Mouse (Mus musculus): ENCODE data around the gene Natd1.

DNA sequence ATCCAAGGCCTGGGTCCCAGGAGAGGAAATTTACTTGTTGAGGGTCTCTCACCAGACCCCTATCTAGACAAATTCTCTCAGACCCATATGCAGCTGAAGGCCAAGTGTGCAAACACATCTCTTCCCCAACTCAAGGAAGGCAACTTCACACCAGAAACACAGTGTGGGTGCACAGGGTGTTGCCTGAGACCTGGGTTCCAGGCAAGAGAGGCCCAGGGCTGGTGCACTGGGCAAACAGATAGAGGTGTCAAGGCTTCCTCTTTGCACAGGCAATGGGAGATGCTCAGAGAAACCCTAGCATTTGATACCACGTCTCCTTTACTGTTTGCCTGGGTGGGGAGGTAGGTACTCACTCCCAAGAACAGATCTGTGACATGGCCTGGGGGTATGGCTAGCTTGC lies 10.4 kb upstream of the Natd1 start:
- TF ChIP-seq CTCF (conservative IDR thresholded peaks at IDR 0.05; ENCODE audit: insufficient read depth, insufficient read length, low read depth, low read length) (no peak), POLR2A (IDR thresholded peaks at IDR 0.05; ENCODE audit: low read depth, low read length) (no peak)

All from kidney, adult 2 months (tissue).